Mouse (Mus musculus): ENCODE results near the gene Ftl1-ps1. TPM values are rescaled to one million over a fixed set of nuclear protein-coding genes. Genes with fewer than 3 reads are reported as not detected.

The Ftl1-ps1 gene
- 76.7 and 83.4 TPM in 2 replicates for total RNA-seq (2015; ENCODE audit: low replicate concordance)
- 16.4 and 24.1 TPM in 2 replicates for total RNA-seq (2017; ENCODE audit: low replicate concordance)

GRCm38 (mm10) chr13:74399298-74399839 lies at the start of gene Ftl1-ps1:
Gene Ftl1-ps1, plus strand, starts transcription at chr13:74399694.
- no peak for ATAC-seq (replicated peaks; ENCODE audit: low FRiP score, poor library complexity, severe bottlenecking)

DNA sequence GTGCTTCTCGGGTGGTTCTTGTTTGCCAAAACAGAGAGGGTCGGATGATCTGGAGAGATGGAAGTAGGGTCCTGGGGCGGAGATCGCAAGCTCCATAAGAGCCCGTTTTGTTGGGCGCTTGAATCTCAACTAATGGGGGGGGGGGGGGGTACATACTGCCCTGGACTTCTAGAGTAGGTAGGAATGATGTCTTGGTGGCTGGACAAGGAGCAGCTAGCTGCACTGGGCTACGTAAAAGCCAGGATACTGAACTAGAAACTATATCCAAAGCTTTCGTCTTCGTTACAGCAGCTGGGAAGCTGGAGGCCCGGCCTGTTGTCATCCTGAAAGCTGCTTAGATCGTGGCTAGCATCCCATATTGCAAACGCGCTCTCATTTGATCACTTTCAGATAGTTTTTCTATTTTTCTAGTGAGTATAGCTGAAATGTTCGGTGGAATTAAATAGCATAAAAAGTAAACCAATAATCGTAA lies 49.0 kb upstream of the Ftl1-ps1 start:
- no peak for ATAC-seq (replicated peaks; ENCODE audit: low FRiP score, poor library complexity, severe bottlenecking)

DNA sequence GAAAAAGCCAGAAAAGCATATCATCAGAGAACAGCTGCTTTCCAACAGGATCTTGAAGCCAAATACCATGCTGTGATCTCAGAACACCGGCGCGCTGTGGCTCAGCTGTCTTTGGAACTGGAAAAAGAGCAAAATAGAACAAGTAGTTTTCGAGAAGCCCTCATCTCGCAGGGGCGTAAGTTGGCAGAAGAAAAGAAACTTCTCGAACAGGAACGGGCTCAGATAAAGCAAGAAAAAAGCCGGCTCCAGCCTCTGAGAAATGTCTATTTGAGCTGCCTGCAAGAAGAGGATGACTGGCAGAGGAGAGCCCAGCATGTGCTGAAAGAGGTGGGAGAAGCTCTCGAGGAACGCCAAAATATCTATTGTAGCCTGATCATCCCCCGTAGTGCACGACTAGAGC lies 43.0 kb upstream of the Ftl1-ps1 start:
- no peak for ATAC-seq (replicated peaks; ENCODE audit: low FRiP score, poor library complexity, severe bottlenecking)

DNA sequence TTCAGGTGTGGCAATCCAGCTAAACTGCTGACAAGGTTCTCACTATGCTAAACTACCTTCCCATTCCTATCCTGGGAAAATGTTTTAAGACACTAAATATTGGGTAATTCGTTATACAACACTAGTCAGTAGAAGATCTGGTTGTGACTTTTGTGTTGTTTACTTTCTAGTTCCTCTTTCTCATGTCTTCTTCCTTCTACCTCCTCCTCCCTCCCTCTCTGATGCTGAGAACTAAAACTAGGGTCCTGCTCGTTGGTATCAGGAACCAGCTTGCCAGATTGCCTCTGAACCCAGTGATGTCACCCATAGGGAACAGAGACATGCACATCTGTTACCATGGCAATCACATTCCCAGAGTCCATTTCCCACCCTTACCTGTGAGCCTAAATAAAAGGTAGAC lies 37.3 kb upstream of the Ftl1-ps1 start:
- no peak for ATAC-seq (replicated peaks; ENCODE audit: low FRiP score, poor library complexity, severe bottlenecking)

DNA sequence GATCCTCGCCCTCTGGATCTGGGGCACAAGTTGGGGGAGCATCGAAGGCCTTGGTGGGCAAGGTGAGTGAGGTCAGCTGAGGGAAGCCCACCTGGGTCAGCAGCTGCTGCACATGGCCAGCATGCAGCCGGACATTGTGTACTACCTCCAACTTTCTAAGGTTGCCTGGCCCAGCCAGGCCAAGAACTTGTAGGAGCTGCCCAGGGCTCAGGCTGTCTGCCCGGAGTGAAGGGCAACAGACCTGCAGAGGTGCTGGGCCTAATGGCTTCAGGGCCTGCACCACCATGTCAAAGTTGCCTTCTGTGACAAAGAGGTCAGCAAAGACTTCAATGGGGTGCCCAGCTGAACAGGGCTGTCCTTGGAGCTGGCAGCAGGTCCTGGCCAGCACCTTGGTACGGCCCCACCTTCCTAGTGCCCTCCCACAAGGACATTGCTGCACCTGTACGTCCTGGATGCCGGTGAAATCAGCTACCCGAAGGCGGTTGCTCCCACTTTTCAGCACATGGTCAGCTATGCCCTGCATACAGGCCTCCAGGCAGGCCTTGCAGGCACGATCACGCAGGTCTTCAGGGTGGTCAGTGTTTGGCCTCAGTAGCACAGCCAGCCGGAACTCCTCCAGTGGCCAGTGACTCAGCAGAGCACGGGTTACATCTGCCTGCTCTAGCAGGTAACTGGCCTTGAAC lies 36.2 kb upstream of the Ftl1-ps1 start:
- ATAC-seq (replicated peaks; ENCODE audit: low FRiP score, poor library complexity, severe bottlenecking): no peak

GRCm38 (mm10) chr13:74363859-74364235 lies 35.6 kb upstream of the Ftl1-ps1 start, which contains the start of gene Lrrc14b:
Gene Lrrc14b, minus strand, starts transcription at chr13:74364005.
- no peak for ATAC-seq (replicated peaks; ENCODE audit: low FRiP score, poor library complexity, severe bottlenecking)

DNA sequence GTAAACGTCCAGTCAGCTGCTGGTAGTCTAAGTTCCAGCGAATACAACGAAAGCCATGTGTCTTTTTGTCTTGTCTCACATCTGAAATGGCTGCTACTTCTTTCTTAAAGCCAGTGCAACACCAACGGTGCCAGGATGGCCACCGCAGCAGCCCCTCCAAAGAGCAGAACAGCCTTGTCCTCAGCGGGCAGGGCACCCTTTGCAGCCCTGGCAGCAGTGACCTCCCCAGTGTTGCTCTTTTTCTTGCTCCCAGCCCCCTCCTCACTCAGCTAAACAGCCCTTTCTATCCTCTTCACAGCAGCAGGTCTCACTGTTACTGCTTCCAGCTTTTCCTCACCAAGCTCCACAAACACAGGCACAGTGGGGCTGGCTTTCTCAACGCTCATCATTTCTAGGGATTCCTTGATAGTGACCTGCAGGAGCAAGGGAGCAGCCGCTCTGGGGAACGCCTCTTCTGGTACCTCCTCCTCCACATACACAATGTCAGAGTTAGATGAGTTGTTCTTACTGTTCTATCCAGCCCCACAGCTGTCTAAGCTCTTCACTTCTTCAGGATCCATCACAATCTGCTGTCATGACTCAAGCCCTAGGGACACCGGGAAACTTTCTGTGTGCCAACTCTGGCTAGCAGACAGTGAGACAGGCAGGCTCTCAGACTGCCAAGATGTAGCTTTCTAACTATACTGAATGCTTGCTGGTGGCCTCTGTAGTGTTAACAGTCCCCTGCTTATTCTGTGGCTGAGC lies 17.8 kb upstream of the Ftl1-ps1 start:
- ATAC-seq (replicated peaks; ENCODE audit: low FRiP score, poor library complexity, severe bottlenecking): no peak

DNA sequence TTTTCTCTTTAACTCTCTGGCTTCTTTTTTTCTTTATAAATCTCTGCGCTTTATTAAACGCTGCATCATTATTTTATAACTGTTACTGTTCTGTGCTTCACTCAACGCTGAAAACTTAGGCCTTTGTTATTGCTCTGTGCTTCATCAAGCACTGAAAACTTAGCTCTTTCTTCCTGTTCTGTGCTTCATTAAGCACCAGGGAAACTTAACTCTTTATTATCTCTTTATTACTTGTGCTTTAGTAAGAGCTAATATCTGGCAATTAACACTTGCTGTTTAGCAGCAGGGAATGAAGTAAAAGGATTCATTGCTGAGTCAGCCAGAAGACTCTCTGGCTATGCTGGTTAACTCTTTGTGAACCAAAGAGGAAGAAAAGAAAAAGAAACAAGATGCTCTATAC lies 17.2 kb upstream of the Ftl1-ps1 start:
- ATAC-seq (replicated peaks; ENCODE audit: low FRiP score, poor library complexity, severe bottlenecking): no peak

DNA sequence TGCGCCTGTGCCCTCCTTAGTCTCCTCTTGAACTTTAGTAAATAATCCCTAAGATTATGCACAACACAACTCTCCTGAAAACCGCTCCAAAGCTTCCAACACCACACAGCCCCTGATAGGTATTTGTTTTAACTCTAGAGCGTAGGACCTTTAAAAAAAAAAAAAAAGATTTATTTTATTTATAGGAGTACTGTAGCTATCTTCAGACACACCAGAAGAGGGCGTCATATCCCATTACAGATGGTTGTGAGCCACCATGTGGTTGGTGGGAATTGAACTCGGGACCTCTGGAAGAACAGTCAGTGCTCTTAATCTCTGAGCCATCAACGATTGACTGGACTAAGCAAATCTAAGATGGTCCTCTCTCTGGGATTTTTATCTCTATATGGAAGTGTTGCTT lies 9.8 kb upstream of the Ftl1-ps1 start:
- ATAC-seq (replicated peaks; ENCODE audit: low FRiP score, poor library complexity, severe bottlenecking): no peak

DNA sequence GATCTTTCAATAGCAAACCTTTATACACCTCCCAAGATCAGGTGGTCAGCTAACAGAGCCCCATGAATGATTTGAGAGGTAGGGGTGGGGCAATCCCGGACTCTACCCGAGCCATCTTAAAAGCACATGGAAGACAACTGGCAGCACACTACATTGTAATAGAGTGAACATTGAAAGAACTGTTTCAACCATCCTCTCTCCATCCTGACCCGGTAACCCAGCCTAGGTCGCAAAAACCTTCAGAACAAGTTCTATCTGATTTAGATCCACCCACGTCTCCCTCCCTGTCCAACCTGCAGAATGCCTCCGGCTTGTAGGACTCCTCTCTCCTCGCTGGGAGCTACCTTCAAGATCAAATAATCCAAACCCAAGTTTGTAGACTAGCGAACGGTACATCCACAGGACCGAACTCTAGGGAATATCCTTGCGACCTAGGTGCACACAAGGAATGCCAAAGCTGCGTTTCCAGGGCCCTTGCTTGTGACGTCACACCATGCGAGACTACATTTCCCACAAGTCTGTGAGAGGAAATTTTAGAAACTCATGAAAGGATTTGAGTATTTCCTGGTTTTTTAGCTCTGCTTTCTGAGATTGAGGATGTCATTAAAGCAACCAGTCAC lies 9.0 kb upstream of the Ftl1-ps1 start, which contains the start of gene Zfp72:
Gene Zfp72 (minus strand): TSS at position 466 of the 620 bp plus-strand sequence.
- no peak; the same call in 1 of the 2 replicates for ATAC-seq (replicated peaks; ENCODE audit: low FRiP score, poor library complexity, severe bottlenecking)

- no peak for ATAC-seq (replicated peaks; ENCODE audit: low FRiP score, poor library complexity, severe bottlenecking)
These were observed 8.3 kb upstream of the Ftl1-ps1 start for GRCm38 (mm10) chr13:74391156-74391555.

- no peak for ATAC-seq (replicated peaks; ENCODE audit: low FRiP score, poor library complexity, severe bottlenecking)
These were observed 40.4 kb downstream of the Ftl1-ps1 start for GRCm38 (mm10) chr13:74439895-74440294.

Other genes with a start within 250 kb of the Ftl1-ps1 start
- gene Exoc3, start 191.0 kb upstream of the Ftl1-ps1 start, total RNA-seq (2015; ENCODE audit: low replicate concordance): 2.1 and 10.4 TPM in 2 replicates
- 12.4 and 18.0 TPM in 2 replicates for gene Exoc3, start 191.0 kb upstream of the Ftl1-ps1 start, total RNA-seq (2017; ENCODE audit: low replicate concordance)
- not detected in 2 replicates for gene Ahrr, start 107.4 kb upstream of the Ftl1-ps1 start, total RNA-seq (2015; ENCODE audit: low replicate concordance)
- gene Ahrr, start 107.4 kb upstream of the Ftl1-ps1 start, total RNA-seq (2017; ENCODE audit: low replicate concordance): 0.51 TPM in 1 of 2 replicates, not detected in the other
- 39.9 and 42.5 TPM in 2 replicates for gene Pdcd6, start 82.1 kb upstream of the Ftl1-ps1 start, total RNA-seq (2015; ENCODE audit: low replicate concordance)
- 25.8 and 25.9 TPM in 2 replicates for gene Pdcd6, start 82.1 kb upstream of the Ftl1-ps1 start, total RNA-seq (2017; ENCODE audit: low replicate concordance)
- gene Sdha, start 49.4 kb upstream of the Ftl1-ps1 start, total RNA-seq (2015; ENCODE audit: low replicate concordance): 50.3 and 53.9 TPM in 2 replicates
- 49.2 and 54.2 TPM in 2 replicates for gene Sdha, start 49.4 kb upstream of the Ftl1-ps1 start, total RNA-seq (2017; ENCODE audit: low replicate concordance)
- 15.5 and 21.9 TPM in 2 replicates for gene Ccdc127, start 49.4 kb upstream of the Ftl1-ps1 start, total RNA-seq (2015; ENCODE audit: low replicate concordance)
- gene Ccdc127, start 49.4 kb upstream of the Ftl1-ps1 start, total RNA-seq (2017; ENCODE audit: low replicate concordance): 6.5 and 11.3 TPM in 2 replicates
- not detected in 2 replicates for gene Lrrc14b, start 35.7 kb upstream of the Ftl1-ps1 start, total RNA-seq (2015; ENCODE audit: low replicate concordance)
- not detected in 2 replicates for gene Lrrc14b, start 35.7 kb upstream of the Ftl1-ps1 start, total RNA-seq (2017; ENCODE audit: low replicate concordance)
- 1.7 TPM in 1 of 2 replicates, not detected in the other for gene Zfp72, start 8.9 kb upstream of the Ftl1-ps1 start, total RNA-seq (2015; ENCODE audit: low replicate concordance)
- gene Zfp72, start 8.9 kb upstream of the Ftl1-ps1 start, total RNA-seq (2017; ENCODE audit: low replicate concordance): 0.26 and 0.70 TPM in 2 replicates
- gene Zfp825, start 94.3 kb downstream of the Ftl1-ps1 start, total RNA-seq (2015; ENCODE audit: low replicate concordance): 4.8 and 17.9 TPM in 2 replicates
- gene Zfp825, start 94.3 kb downstream of the Ftl1-ps1 start, total RNA-seq (2017; ENCODE audit: low replicate concordance): 2.2 and 5.2 TPM in 2 replicates
- 19.2 and 26.5 TPM in 2 replicates for gene Erap1, start 239.9 kb downstream of the Ftl1-ps1 start, total RNA-seq (2015; ENCODE audit: low replicate concordance)
- gene Erap1, start 239.9 kb downstream of the Ftl1-ps1 start, total RNA-seq (2017; ENCODE audit: low replicate concordance): 17.3 and 18.8 TPM in 2 replicates

All from erythroblast, adult 5-6 weeks (primary cell).